Comparison of ENCODE assay signal across 8 mouse cellular contexts in the genomic region with DNA sequence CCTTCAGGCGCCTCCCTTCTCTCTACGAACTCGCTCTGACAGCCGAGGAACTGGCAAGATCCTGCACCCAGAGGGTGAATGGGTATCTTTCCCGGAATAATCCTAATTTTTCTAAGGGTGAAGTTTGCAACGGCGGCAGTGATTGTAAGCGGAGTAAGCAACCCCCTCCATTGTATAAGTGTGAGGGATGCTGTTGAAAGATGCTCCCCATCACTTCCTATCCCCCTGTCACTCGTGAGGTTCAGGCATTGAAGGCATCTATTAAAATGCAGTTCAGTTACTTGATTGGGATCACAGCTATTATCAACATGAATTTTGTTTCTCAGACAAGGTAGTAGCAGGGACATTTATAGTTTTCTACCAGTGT. TPM values are rescaled to one million over a fixed set of nuclear protein-coding genes. Genes with fewer than 3 reads are reported as not detected.
DNase-seq lines count a peak whose midpoint lies in the region; ATAC-seq and TF ChIP-seq lines count a peak whose summit lies in the region.
"Had no signal": no experiment of that assay in that cellular context is flagged by ENCODE, and none has a peak within 500 bp of the region (broad histone marks: within the 10 kb centered on the region; RNA-seq: fewer than 3 reads in every experiment).

No protein-coding gene starts in this region.

- no peaks in the 10 kb centered on the region for H3K27me3 ChIP-seq in lung, postnatal 0 days (replicated peaks; ENCODE audit: insufficient read depth, low read length)
- no peaks in the 10 kb centered on the region for H3K27me3 ChIP-seq in forebrain, embryonic 10.5 days (ENCODE audit: poor library complexity, severe bottlenecking)
- no peaks in the 10 kb centered on the region for H3K27me3 ChIP-seq in limb, embryonic 13.5 days
- H3K27me3 ChIP-seq in stomach, embryonic 14.5 days (ENCODE audit: control insufficient read depth, insufficient read depth, low read length): no peaks in the 10 kb centered on the region

- peak overlapping the region; percentile 58 for H3K4me2 ChIP-seq in lung, postnatal 0 days (replicated peaks; ENCODE audit: low read depth, low read length)
- H3K4me2 ChIP-seq in limb, embryonic 13.5 days (replicated peaks): peak overlapping the region; percentile 64
- peak overlapping the region; percentile 46 for H3K4me2 ChIP-seq in stomach, embryonic 14.5 days (replicated peaks; ENCODE audit: low read depth, low read length)

- H3K9me3 ChIP-seq in lung, postnatal 0 days (ENCODE audit: low read length): no peaks in the 10 kb centered on the region
- no peaks in the 10 kb centered on the region for H3K9me3 ChIP-seq in forebrain, embryonic 10.5 days
- H3K9me3 ChIP-seq in limb, embryonic 13.5 days: no peaks in the 10 kb centered on the region
- H3K9me3 ChIP-seq in stomach, embryonic 14.5 days (ENCODE audit: control insufficient read depth, low read depth, low read length): no peaks in the 10 kb centered on the region

- H3K36me3 ChIP-seq in lung, postnatal 0 days (ENCODE audit: insufficient read depth, low read length): no peaks in the 10 kb centered on the region
- no peaks in the 10 kb centered on the region for H3K36me3 ChIP-seq in forebrain, embryonic 10.5 days (replicated peaks)
- no peaks in the 10 kb centered on the region for H3K36me3 ChIP-seq in limb, embryonic 13.5 days
- H3K36me3 ChIP-seq in stomach, embryonic 14.5 days (ENCODE audit: control insufficient read depth, insufficient read depth, low read length): no peaks in the 10 kb centered on the region

- no peaks in the 10 kb centered on the region for H3K4me1 ChIP-seq in lung, postnatal 0 days (ENCODE audit: insufficient read depth, low read depth, low read length)
- H3K4me1 ChIP-seq in forebrain, embryonic 10.5 days: 0 out of 2 replicates have a peak, but pooled peaks cover 4% of the 10 kb centered on the region
- H3K4me1 ChIP-seq in limb, embryonic 13.5 days: no peaks in the 10 kb centered on the region
- H3K4me1 ChIP-seq in stomach, embryonic 14.5 days (ENCODE audit: control insufficient read depth, insufficient read depth, low read length): no peaks in the 10 kb centered on the region

- H3K27ac ChIP-seq in lung, postnatal 0 days (ENCODE audit: low read length): no peak overlapping the region
- H3K27ac ChIP-seq in forebrain, embryonic 10.5 days: peak overlapping the region; percentile 89
- H3K27ac ChIP-seq in limb, embryonic 13.5 days: peak overlapping the region; percentile 23; the same call in 1 of the 2 replicates
- no peak overlapping the region for H3K27ac ChIP-seq in stomach, embryonic 14.5 days (ENCODE audit: low read length)

- 12% methylated on average over 8 of the region's 9 CpGs for WGBS in lung, postnatal 0 days
- 21% methylated on average over 9 of the region's 9 CpGs for WGBS in forebrain, embryonic 10.5 days
- WGBS in limb, embryonic 13.5 days: 24% methylated on average over 9 of the region's 9 CpGs
- WGBS in stomach, embryonic 14.5 days: 37% methylated on average over 9 of the region's 9 CpGs

- peak overlapping the region; percentile 56 for H3K4me3 ChIP-seq in lung, postnatal 0 days (ENCODE audit: low read depth, low read length)
- H3K4me3 ChIP-seq in forebrain, embryonic 10.5 days: peak overlapping the region; percentile 67
- H3K4me3 ChIP-seq in limb, embryonic 13.5 days: peak overlapping the region; percentile 50
- peak overlapping the region; percentile 47 for H3K4me3 ChIP-seq in stomach, embryonic 14.5 days (ENCODE audit: low read depth, low read length)

- no peak for TF ChIP-seq CTCF in lung, postnatal 0 days (IDR thresholded peaks at IDR 0.05)

- 0 out of 2 replicates have a peak overlapping the region, but pooled peaks have one; percentile 23 for H3K9ac ChIP-seq in lung, postnatal 0 days (replicated peaks; ENCODE audit: low read depth)
- H3K9ac ChIP-seq in limb, embryonic 13.5 days: peak overlapping the region; percentile 61
- no peak overlapping the region for H3K9ac ChIP-seq in stomach, embryonic 14.5 days (replicated peaks; ENCODE audit: low read depth, low read length)

- TF ChIP-seq EP300 in lung, postnatal 0 days (IDR thresholded peaks at IDR 0.05): no peak

- DNase-seq in lung, postnatal 0 days (ENCODE audit: low spot score): no peak
- no peak for DNase-seq in lung, postnatal 10 days
- DNase-seq in forebrain, embryonic 10.5 days (ENCODE audit: extremely low spot score, low spot score): no peak
- DNase-seq in layer of hippocampus, postnatal 36 days: no peak

- ATAC-seq in lung, postnatal 0 days: no peak
- ATAC-seq in limb, embryonic 13.5 days (ENCODE audit: low FRiP score, low read depth): no peak
- ATAC-seq in stomach, embryonic 14.5 days (ENCODE audit: insufficient number of reproducible peaks, insufficient read depth, low FRiP score, low read depth): no peak
- no peak for ATAC-seq in CD4-positive, CD25-positive, alpha-beta regulatory T cell, adult 4 months

RNA-seq across cellular contexts. Expression of gene Slc25a14, which starts 0.8 kb away (rescaled TPM):
- polyA plus RNA-seq in lung, postnatal 0 days (2015; fragmentation: Nextera tagmentation; extraction: Ambion mirVana): 9.0 and 9.2 TPM in 2 replicates
- 20.5 and 22.6 TPM in 2 replicates for polyA plus RNA-seq in forebrain, embryonic 10.5 days (2016; fragmentation: Nextera tagmentation; extraction: Ambion mirVana)
- polyA plus RNA-seq in limb, embryonic 13.5 days (2015; fragmentation: Nextera tagmentation; extraction: Ambion mirVana): 16.9 and 17.3 TPM in 2 replicates
- 14.4 and 15.0 TPM in 2 replicates for polyA plus RNA-seq in stomach, embryonic 14.5 days (2014; fragmentation: Nextera tagmentation; extraction: Ambion mirVana)
- 10 to 100 TPM; 10.0 to 10.4 TPM for polyA plus RNA-seq in CD4-positive, CD25-positive, alpha-beta regulatory T cell, adult 4 months (2017; shearing (Covaris generic))
- 10 to 100 TPM; 55.4 to 58.0 TPM for total RNA-seq in layer of hippocampus, postnatal 36 days (2021)

RNA-seq across cellular contexts. Expression of gene Zfp280c, which starts 29.7 kb away (rescaled TPM):
- polyA plus RNA-seq in lung, postnatal 0 days (2015; fragmentation: Nextera tagmentation; extraction: Ambion mirVana): 5.0 and 5.4 TPM in 2 replicates
- 20.4 and 25.2 TPM in 2 replicates for polyA plus RNA-seq in forebrain, embryonic 10.5 days (2016; fragmentation: Nextera tagmentation; extraction: Ambion mirVana)
- 14.8 and 15.6 TPM in 2 replicates for polyA plus RNA-seq in limb, embryonic 13.5 days (2015; fragmentation: Nextera tagmentation; extraction: Ambion mirVana)
- polyA plus RNA-seq in stomach, embryonic 14.5 days (2014; fragmentation: Nextera tagmentation; extraction: Ambion mirVana): 15.6 and 16.6 TPM in 2 replicates
- 10 to 100 TPM; 16.1 to 20.8 TPM for polyA plus RNA-seq in CD4-positive, CD25-positive, alpha-beta regulatory T cell, adult 4 months (2017; shearing (Covaris generic))
- total RNA-seq in layer of hippocampus, postnatal 36 days (2021): 10 to 100 TPM; 20.9 to 21.6 TPM

RNA-seq across cellular contexts. Expression of gene Gpr119, which starts 50.2 kb away (rescaled TPM):
- polyA plus RNA-seq in lung, postnatal 0 days (2015; fragmentation: Nextera tagmentation; extraction: Ambion mirVana): not detected in 2 replicates
- polyA plus RNA-seq in forebrain, embryonic 10.5 days (2016; fragmentation: Nextera tagmentation; extraction: Ambion mirVana): not detected in 2 replicates
- polyA plus RNA-seq in limb, embryonic 13.5 days (2015; fragmentation: Nextera tagmentation; extraction: Ambion mirVana): not detected in 2 replicates
- not detected in 2 replicates for polyA plus RNA-seq in stomach, embryonic 14.5 days (2014; fragmentation: Nextera tagmentation; extraction: Ambion mirVana)
- not detected for polyA plus RNA-seq in CD4-positive, CD25-positive, alpha-beta regulatory T cell, adult 4 months (2017; shearing (Covaris generic))
- total RNA-seq in layer of hippocampus, postnatal 36 days (2021): not detected
- polyA plus RNA-seq: brain, embryonic 14.5 days had no signal

Comparison
In these comparisons a context has a peak if more than half of its experiments do, and no peak if none do; other contexts are left out.
1. H3K27ac ChIP-seq: peak in forebrain, embryonic 10.5 days (single experiment) and limb, embryonic 13.5 days (single experiment); none in lung, postnatal 0 days (single experiment) and stomach, embryonic 14.5 days (single experiment).
2. Peak in every context shown above with its lines, with median percentiles within 50 percentile points of each other: H3K4me2 ChIP-seq and H3K4me3 ChIP-seq.